Mouse (Mus musculus) forebrain, embryonic 11.5 days (tissue): ENCODE measurements around the gene Trim14. TPM values are rescaled to one million over a fixed set of nuclear protein-coding genes. Genes with fewer than 3 reads are reported as not detected.

Experiments used
- ATAC-seq: fragments of 200-750 bp; cut with Nextera tagmentation; replicated peaks from 2 replicates; pipeline ENCODE4 v1.8.0; 2017; ENCODE audit warnings: moderate TSS enrichment; ENCODE audit not compliant: low FRiP score
- DNase-seq: peaks from one replicate; pipeline ENCODE4 v3.0.0-alpha.2; 2017; ENCODE audit warnings: low spot score
- H3K27ac ChIP-seq: fragments of 300-500 bp; sonication (generic); 2 replicates; pipeline ENCODE4 v1.5.1; 2014; ENCODE audit warnings: low read depth, low read length
- H3K27me3 ChIP-seq: fragments of 300-500 bp; sonication (generic); 2 replicates; pipeline ENCODE4 v1.6.1; 2014; ENCODE audit warnings: mild to moderate bottlenecking, low read length, mixed read lengths; ENCODE audit not compliant: control insufficient read depth, insufficient read depth
- H3K36me3 ChIP-seq: fragments of 300-500 bp; sonication (generic); 2 replicates; pipeline ENCODE4 v1.6.1; 2014; ENCODE audit warnings: mild to moderate bottlenecking, low read length, moderate library complexity, mixed read lengths; ENCODE audit not compliant: control insufficient read depth, insufficient read depth
- H3K4me1 ChIP-seq: fragments of 300-500 bp; sonication (generic); replicated peaks from 2 replicates; pipeline ENCODE4 v1.6.1; 2014; ENCODE audit warnings: low read length, mixed read lengths; ENCODE audit not compliant: control insufficient read depth, insufficient read depth
- H3K4me2 ChIP-seq: fragments of 300-500 bp; sonication (generic); 2 replicates; pipeline ENCODE4 v1.6.1; 2014; ENCODE audit warnings: low read depth, mild to moderate bottlenecking, low read length, moderate library complexity, mixed read lengths; ENCODE audit not compliant: severe bottlenecking
- H3K4me3 ChIP-seq: fragments of 300-500 bp; sonication (generic); 2 replicates; pipeline ENCODE4 v1.5.1; 2014; ENCODE audit warnings: low read depth, low read length
- H3K9ac ChIP-seq: fragments of 300-500 bp; sonication (generic); 2 replicates; pipeline ENCODE4 v1.6.1; 2014; ENCODE audit warnings: low read length
- H3K9me3 ChIP-seq: fragments of 300-500 bp; sonication (generic); 2 replicates; pipeline ENCODE4 v1.6.1; 2016; ENCODE audit warnings: low read length, mixed read lengths; ENCODE audit not compliant: control insufficient read depth
- WGBS: fragments of 180-500 bp; shearing (Covaris S2); extraction: QIAGEN DNeasy Blood & Tissue Kit; methylation state at CpG from one replicate; pipeline ENCODE4 v1.1.7; 2014; 5-methylcytosine and 5-hydroxymethylcytosine counted together
- polyA plus RNA-seq: library from polyadenylated mRNA; unstranded; fragments of >200 nt; fragmentation: Nextera tagmentation; extraction: Ambion mirVana; gene quantifications from 2 replicates; pipeline ENCODE4 v1.2.1, GENCODE M21; 2014

Trim14 gene
- polyA plus RNA-seq, 1 experiment from 2014 or later: 0.98 TPM

DNA sequence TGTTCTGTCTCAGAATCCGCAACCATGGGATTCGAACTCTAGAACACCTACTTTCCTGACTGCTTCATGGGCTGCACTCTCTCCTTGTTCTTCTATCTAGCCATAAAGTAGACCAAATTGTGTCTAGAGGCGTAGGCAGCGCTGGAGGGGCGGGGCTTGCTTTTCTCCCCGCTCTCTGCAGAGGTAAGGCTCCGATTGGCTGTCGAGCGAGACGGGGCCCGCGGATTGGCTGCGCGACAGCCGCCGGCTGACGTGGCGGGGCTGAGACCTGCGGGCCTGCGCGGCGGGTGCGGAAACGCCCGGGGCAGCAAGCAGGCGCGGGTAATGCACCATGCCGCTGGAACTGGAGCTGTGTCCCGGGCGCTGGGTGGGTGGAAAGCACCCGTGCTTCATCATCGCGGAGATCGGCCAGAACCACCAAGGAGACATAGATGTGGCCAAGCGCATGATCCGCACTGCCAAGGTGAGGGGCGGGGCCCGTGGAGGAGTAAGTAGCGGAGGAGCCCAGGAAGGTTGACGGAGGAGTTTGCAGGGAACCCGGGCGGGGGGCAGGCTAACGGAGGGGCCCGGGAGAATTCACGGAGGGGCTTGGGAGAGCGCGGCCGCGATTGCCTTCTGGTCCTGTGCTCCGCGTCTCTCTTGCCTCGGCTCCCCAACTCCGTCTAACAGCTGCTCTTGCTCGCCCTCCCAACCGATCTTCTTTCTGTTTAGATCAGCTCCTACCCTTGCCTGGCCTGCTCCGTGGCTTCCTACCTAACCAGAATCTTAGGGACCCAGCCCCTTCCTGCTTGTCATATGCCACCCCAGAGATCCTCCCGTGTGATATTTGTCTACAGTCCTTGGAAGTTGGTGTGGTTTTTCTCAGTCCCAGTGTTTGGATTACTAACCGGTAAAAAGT, 46.7 kb downstream of the Trim14 start, which contains the start of gene Nans:
TSS of gene Nans (plus strand) at position 221 of the 898 bp plus-strand sequence.
- Histone ChIP-seq H3K9me3 (no peaks in the 10 kb centered on the region), H3K9ac (peak within 1 kb of the TSS; percentile 80), H3K4me1 (peaks cover 4% of the 10 kb centered on the region; the same call in 1 of the 2 replicates), H3K27ac (no peak within 1 kb of the TSS), H3K4me3 (peak within 1 kb of the TSS; percentile 82), H3K4me2 (peak within 1 kb of the TSS; percentile 70), H3K36me3 (no peaks in the 10 kb centered on the region), H3K27me3 (no peaks in the 10 kb centered on the region)
- DNase-seq (peak; percentile 97), ATAC-seq (peak; percentile 99)
- under 1% methylated on average over 58 of the region's 58 CpGs for WGBS

DNA sequence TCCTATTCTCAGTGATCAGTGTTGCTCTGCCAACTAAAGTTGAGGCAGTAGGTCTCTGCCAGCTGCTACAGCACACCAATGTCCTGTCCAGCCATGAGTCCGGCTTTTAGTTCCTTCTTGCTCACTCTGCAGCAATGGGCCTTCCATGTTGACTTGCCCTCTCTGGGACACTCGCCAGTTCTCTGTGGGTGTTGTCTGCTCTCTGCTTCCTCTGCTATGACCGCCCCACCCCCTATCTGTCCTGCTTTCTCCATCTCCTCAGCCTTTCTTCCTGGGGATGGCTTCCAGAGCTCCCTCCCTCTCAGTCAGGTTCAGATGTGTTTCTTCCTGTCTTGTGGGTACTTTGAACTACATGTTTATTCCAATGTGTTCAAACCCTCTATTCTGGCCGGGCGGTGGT, 48.6 kb downstream of the Trim14 start:
- Histone ChIP-seq H3K9ac (no peak overlapping the region), H3K4me1 (peaks cover 4% of the 10 kb centered on the region; the same call in 1 of the 2 replicates), H3K36me3 (no peaks in the 10 kb centered on the region), H3K4me3 (no peak overlapping the region), H3K27ac (no peak overlapping the region), H3K27me3 (no peaks in the 10 kb centered on the region), H3K9me3 (no peaks in the 10 kb centered on the region), H3K4me2 (no peak overlapping the region)
- 88% methylated on average over 5 of the region's 5 CpGs for WGBS
- no peak for DNase-seq
- no peak for ATAC-seq

DNA sequence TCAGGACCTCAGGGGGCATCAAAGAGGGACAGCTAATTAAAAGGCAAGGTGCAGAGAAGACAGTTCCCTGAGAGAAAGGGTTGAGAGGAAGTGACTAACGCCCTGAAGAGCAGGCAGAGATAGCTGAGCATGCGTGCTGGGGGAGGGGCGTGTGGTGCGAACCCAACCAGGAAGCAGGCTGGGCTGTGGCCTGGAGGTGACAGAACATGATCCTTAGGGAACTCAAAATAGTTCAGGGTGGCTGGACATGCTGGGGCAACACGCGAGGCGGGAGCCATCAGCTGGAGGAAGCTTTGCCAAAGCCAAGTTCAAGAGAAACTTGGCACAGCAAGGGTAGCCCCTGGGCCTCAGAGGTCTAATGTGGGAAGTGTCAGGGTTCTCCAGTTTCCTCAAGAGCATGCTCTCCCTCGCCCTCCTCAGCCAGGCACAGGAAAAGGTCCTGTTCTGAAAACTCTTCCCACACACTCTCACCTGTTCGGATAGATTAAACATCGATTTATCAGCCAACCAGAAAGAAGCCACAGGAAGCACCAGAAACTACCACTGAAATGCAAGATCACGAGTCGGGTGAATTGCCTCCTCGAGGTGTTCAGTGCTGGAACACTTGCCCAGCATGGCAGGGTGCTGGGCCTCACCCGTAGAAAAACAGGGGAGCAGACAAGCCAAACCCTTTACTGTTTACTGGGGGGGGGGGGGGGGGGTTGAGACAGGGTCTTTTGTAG, 50.1 kb downstream of the Trim14 start:
- H3K4me1 ChIP-seq: peaks cover 4% of the 10 kb centered on the region; the same call in 1 of the 2 replicates
- DNase-seq (no peak), ATAC-seq (no peak)
- no peak overlapping the region for H3K4me2 ChIP-seq
- H3K9ac ChIP-seq: no peak overlapping the region
- no peaks in the 10 kb centered on the region for H3K9me3 ChIP-seq
- H3K27me3 ChIP-seq: no peaks in the 10 kb centered on the region
- no peak overlapping the region for H3K27ac ChIP-seq
- no peak overlapping the region for H3K4me3 ChIP-seq
- WGBS: 58% methylated on average over 14 of the region's 14 CpGs
- no peaks in the 10 kb centered on the region for H3K36me3 ChIP-seq

DNA sequence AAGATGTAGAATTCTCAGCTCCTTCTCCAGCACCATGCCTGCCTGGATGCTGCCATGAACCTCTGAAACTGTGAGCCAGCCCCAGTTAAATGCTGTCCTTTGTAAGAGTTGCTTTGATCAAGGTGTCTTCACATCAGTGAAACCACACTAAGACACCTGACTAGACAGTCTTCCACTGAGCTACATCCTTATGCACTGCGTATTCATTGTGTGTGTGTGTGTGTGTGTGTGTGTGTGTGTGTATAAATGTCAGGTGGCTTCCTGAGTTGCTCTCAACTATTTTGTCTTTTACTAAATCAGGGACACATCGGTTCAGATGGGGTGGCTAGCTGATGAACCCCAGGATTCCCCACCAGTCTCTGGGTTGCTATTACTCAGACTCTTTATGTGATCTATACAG, 56.9 kb downstream of the Trim14 start:
- no peak for DNase-seq
- H3K36me3 ChIP-seq: peaks cover 8% of the 10 kb centered on the region
- H3K4me2 ChIP-seq: no peak overlapping the region
- ATAC-seq: no peak
- H3K27ac ChIP-seq: no peak overlapping the region
- no peaks in the 10 kb centered on the region for H3K27me3 ChIP-seq
- H3K9me3 ChIP-seq: no peaks in the 10 kb centered on the region
- H3K4me3 ChIP-seq: no peak overlapping the region
- H3K9ac ChIP-seq: no peak overlapping the region
- H3K4me1 ChIP-seq: no peaks in the 10 kb centered on the region
- 87% methylated on average over 2 of the region's 2 CpGs for WGBS

DNA sequence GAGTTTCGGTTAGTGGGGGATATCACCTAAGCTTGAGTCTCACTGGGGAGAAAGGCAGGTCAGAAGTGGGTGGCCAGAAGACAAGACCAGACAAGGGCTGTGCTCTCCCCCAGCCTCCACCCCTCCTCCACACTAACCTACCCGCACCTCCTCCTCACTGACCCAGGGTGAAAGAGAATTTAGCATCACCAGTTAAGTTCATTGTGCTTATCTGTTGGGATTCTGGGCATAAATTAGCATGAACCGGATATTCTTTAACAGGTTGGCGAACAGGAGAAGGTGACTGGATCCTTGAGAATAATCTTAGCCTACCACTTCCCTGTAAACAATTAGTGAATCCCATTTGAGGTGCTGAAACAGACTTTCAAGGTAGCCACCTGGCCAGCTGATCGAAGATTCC, 60.8 kb downstream of the Trim14 start:
- Histone ChIP-seq H3K27me3 (no peaks in the 10 kb centered on the region), H3K4me2 (no peak overlapping the region), H3K9me3 (no peaks in the 10 kb centered on the region), H3K4me1 (no peaks in the 10 kb centered on the region), H3K4me3 (no peak overlapping the region), H3K27ac (no peak overlapping the region), H3K36me3 (peaks cover 33% of the 10 kb centered on the region), H3K9ac (no peak overlapping the region)
- ATAC-seq (no peak), DNase-seq (no peak)
- 94% methylated on average over 5 of the region's 5 CpGs for WGBS

DNA sequence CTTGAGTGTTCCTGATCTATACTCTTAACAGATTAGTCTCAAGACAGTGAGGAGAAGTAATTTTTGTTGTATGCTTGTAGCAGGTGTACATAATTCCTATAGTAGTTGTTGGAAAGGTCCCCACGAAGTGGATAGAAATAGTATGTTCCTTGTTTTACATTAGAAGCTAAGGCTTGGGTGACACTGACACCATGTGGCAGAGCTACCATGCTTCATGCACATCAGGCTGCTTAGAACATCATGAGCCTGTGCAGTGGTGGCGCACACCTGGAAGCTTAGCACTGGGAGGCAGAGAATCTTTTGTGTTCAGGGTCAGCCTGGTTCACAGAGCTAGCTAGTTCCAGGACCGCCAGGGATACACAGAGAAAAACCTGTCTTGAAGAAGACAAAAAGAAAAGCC, 70.2 kb downstream of the Trim14 start:
- no peaks in the 10 kb centered on the region for H3K27me3 ChIP-seq
- no peak overlapping the region for H3K27ac ChIP-seq
- H3K4me2 ChIP-seq: no peak overlapping the region
- peaks cover 35% of the 10 kb centered on the region for H3K36me3 ChIP-seq
- H3K9ac ChIP-seq: no peak overlapping the region
- DNase-seq (no peak), ATAC-seq (no peak)
- WGBS: 84% methylated on average over 3 of the region's 3 CpGs
- H3K9me3 ChIP-seq: no peaks in the 10 kb centered on the region
- no peaks in the 10 kb centered on the region for H3K4me1 ChIP-seq
- H3K4me3 ChIP-seq: no peak overlapping the region

DNA sequence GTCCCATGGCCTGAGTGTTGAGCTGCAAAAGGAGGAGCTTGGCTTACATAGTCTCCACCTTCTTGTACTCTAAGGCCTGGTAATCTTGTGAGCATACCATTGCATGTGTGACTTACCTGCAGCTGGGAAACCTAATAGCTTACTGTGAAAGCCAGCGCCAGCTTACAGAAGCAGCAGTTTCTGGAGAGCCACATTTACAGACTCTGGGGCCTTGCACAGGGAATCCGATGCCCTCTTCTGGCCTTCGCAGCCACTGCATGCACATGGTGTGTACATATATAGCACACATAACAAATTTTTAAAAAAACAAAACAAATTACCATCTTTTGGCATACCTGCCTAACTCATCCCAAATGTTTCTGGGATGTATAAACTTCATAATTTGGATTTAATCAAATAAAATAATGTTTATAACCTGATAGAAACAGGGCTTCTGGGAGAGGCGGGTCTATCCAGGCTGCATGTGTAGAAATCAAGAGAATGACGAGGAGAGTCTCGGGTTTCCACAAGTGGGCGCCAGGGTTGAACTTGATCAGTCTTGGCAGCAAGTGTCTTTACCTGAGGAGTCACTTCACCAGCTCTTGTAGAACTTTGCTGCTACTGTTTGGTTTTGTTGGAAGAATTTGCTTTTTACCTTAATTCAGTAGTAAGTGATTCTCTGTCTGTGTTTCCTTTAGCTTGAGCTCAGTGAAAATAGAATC, 72.7 kb downstream of the Trim14 start:
- WGBS: 81% methylated on average over 7 of the region's 7 CpGs
- H3K4me2 ChIP-seq: no peak overlapping the region
- H3K36me3 ChIP-seq: peaks cover 23% of the 10 kb centered on the region
- H3K4me1 ChIP-seq: no peaks in the 10 kb centered on the region
- H3K27ac ChIP-seq: no peak overlapping the region
- DNase-seq (no peak), ATAC-seq (no peak)
- H3K9me3 ChIP-seq: no peaks in the 10 kb centered on the region
- H3K9ac ChIP-seq: no peak overlapping the region
- H3K4me3 ChIP-seq: no peak overlapping the region
- no peaks in the 10 kb centered on the region for H3K27me3 ChIP-seq

DNA sequence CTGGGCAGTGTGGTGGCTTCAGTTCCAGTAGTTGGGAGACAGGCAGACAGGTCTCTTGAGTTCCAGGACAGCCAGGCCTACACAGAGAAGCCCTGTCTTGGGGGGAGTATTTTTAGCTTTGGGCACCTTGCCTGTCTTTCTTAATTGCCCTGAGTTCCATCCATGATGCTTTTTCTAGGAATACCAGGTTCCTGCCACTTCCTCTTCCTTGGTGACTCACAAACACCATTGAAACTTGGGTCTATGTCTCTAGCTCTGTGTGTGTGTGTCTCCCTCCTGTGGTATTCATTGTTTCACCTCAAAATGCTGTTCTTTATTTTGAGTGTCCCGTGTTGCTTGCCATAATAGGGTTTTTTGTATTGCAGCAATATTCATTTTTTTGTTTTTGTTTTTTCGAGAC, 77.5 kb downstream of the Trim14 start:
- no peak for ATAC-seq
- no peak overlapping the region for H3K27ac ChIP-seq
- no peak overlapping the region for H3K4me2 ChIP-seq
- 94% methylated on average over 2 of the region's 2 CpGs for WGBS
- peaks cover 9% of the 10 kb centered on the region; the same call in 1 of the 2 replicates for H3K36me3 ChIP-seq
- H3K27me3 ChIP-seq: no peaks in the 10 kb centered on the region
- H3K9ac ChIP-seq: no peak overlapping the region
- H3K4me1 ChIP-seq: peaks cover 7% of the 10 kb centered on the region
- no peak overlapping the region for H3K4me3 ChIP-seq
- no peak for DNase-seq
- H3K9me3 ChIP-seq: no peaks in the 10 kb centered on the region
